Mouse (Mus musculus): ENCODE measurements at regions not wholly inside any gene's neighbourhood (a gene's known extent, or its start where the extent isn't known, plus 50 kb on each side); places are given as distances from the start of the nearest gene placed in this dataset.

DNA sequence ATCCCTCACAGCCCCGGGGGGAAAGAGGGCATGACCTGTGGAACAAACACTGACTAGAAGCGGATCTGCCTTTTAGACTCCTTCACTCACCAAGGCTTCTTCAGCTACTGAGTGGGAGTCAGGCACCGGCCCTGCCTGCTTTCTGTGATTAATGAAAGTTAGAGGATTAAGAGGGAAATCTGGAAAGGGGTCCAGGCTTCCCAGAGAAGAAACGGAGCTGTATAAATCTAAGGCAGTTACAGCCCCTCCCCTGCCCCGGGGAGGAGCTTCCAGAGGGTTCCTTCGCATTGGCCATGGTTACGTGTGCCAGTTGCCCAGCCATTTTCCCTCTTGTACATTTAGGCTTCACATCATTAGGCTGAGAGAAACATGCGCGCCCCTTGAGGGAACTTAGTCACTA is 113.6 kb upstream of the Prox1 start:
- no peak for ATAC-seq (ENCODE audit: low FRiP score)
- 78% methylated on average over 9 of the region's 9 CpGs for WGBS
- H3K36me3 ChIP-seq, result no peaks in the 10 kb centered on the region
- H3K27ac ChIP-seq, result no peak overlapping the region
- H3K9me3 ChIP-seq (replicated peaks), result no peaks in the 10 kb centered on the region
- H3K4me2 ChIP-seq (replicated peaks), result no peak overlapping the region
- H3K27me3 ChIP-seq, result no peaks in the 10 kb centered on the region
- H3K4me1 ChIP-seq, result peaks cover 19% of the 10 kb centered on the region
- H3K4me3 ChIP-seq, result no peak overlapping the region
- H3K9ac ChIP-seq, result no peak overlapping the region

GRCm38 (mm10) chr1:190280081-190280858 is 109.8 kb upstream of the Prox1 start:
- ATAC-seq (ENCODE audit: low FRiP score), result peak; percentile 58; the same call in 1 of the 2 replicates
- no peaks in the 10 kb centered on the region for H3K36me3 ChIP-seq
- H3K9ac ChIP-seq, result no peak overlapping the region
- H3K4me2 ChIP-seq (replicated peaks), result no peak overlapping the region
- 0 out of 2 replicates have a peak, but pooled peaks cover 3% of the 10 kb centered on the region for H3K4me1 ChIP-seq
- H3K4me3 ChIP-seq, result no peak overlapping the region
- WGBS, result 67% methylated on average over 18 of the region's 18 CpGs
- H3K27ac ChIP-seq, result no peak overlapping the region
- H3K9me3 ChIP-seq (replicated peaks), result no peaks in the 10 kb centered on the region
- no peaks in the 10 kb centered on the region for H3K27me3 ChIP-seq

DNA sequence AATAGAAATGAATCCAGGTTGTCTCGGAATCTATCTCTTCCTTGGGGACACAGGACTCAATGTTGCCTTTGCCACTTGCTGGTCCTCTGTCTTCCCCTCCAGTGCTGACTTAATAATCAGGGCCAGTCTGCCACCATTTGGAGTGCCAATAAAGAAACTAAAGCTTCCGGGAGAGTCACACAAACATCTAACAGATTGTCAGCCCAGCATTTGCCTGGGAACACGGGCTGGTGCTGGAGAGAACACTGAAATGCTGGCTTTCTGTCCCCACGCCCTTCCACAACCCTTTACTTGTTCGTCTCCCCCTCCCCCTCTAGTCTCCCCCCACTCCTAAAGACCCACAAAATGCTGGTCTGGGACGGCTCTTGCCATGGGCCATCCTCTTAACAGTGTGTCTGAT is 104.4 kb upstream of the Prox1 start:
- Histone ChIP-seq H3K4me3 (no peak overlapping the region), H3K9me3 (replicated peaks) (no peaks in the 10 kb centered on the region), H3K4me1 (no peaks in the 10 kb centered on the region), H3K4me2 (replicated peaks) (no peak overlapping the region), H3K27me3 (no peaks in the 10 kb centered on the region; the same call in 1 of the 2 replicates), H3K9ac (no peak overlapping the region), H3K36me3 (no peaks in the 10 kb centered on the region), H3K27ac (no peak overlapping the region)
- no peak for ATAC-seq (ENCODE audit: low FRiP score)
- WGBS, result 76% methylated on average over 6 of the region's 6 CpGs

GRCm38 (mm10) chr1:190270784-190271385 is 100.4 kb upstream of the Prox1 start:
- no peak overlapping the region for H3K27ac ChIP-seq
- H3K4me1 ChIP-seq, result no peaks in the 10 kb centered on the region
- 85% methylated on average over 17 of the region's 17 CpGs for WGBS
- no peaks in the 10 kb centered on the region; the same call in 1 of the 2 replicates for H3K27me3 ChIP-seq
- no peak for ATAC-seq (ENCODE audit: low FRiP score)
- no peaks in the 10 kb centered on the region for H3K36me3 ChIP-seq
- no peaks in the 10 kb centered on the region for H3K9me3 ChIP-seq (replicated peaks)
- no peak overlapping the region for H3K9ac ChIP-seq
- no peak overlapping the region for H3K4me3 ChIP-seq
- no peak overlapping the region for H3K4me2 ChIP-seq (replicated peaks)

GRCm38 (mm10) chr1:190269181-190269580 is 98.7 kb upstream of the Prox1 start:
- Histone ChIP-seq H3K27me3 (no peaks in the 10 kb centered on the region; the same call in 1 of the 2 replicates), H3K9me3 (replicated peaks) (no peaks in the 10 kb centered on the region), H3K27ac (no peak overlapping the region), H3K9ac (no peak overlapping the region), H3K4me1 (no peaks in the 10 kb centered on the region), H3K4me3 (no peak overlapping the region), H3K36me3 (no peaks in the 10 kb centered on the region), H3K4me2 (replicated peaks) (no peak overlapping the region)
- 89% methylated on average over 7 of the region's 7 CpGs for WGBS
- no peak for ATAC-seq (ENCODE audit: low FRiP score)

- Histone ChIP-seq H3K4me1 (peaks cover 6% of the 10 kb centered on the region; the same call in 1 of the 2 replicates), H3K4me2 (replicated peaks) (no peak overlapping the region), H3K36me3 (no peaks in the 10 kb centered on the region), H3K9ac (no peak overlapping the region), H3K27me3 (no peaks in the 10 kb centered on the region), H3K4me3 (no peak overlapping the region), H3K9me3 (replicated peaks) (no peaks in the 10 kb centered on the region), H3K27ac (no peak overlapping the region)
- ATAC-seq (ENCODE audit: low FRiP score), result no peak
- 84% methylated on average over 9 of the region's 9 CpGs for WGBS
Measured at GRCm38 (mm10) chr1:190265085-190265780, 94.7 kb upstream of the Prox1 start.

GRCm38 (mm10) chr1:190264501-190264900 is 94.0 kb upstream of the Prox1 start:
- WGBS, result 70% methylated on average over 8 of the region's 8 CpGs

GRCm38 (mm10) chr1:190263620-190264019 is 93.1 kb upstream of the Prox1 start:
- peaks cover 3% of the 10 kb centered on the region; the same call in 1 of the 2 replicates for H3K27me3 ChIP-seq
- no peak overlapping the region for H3K27ac ChIP-seq
- H3K4me2 ChIP-seq (replicated peaks), result no peak overlapping the region
- H3K36me3 ChIP-seq, result no peaks in the 10 kb centered on the region
- no peak overlapping the region for H3K9ac ChIP-seq
- WGBS, result 24% methylated on average over 7 of the region's 7 CpGs
- H3K4me3 ChIP-seq, result no peak overlapping the region
- H3K4me1 ChIP-seq, result peaks cover 6% of the 10 kb centered on the region; the same call in 1 of the 2 replicates
- H3K9me3 ChIP-seq (replicated peaks), result no peaks in the 10 kb centered on the region
- ATAC-seq (ENCODE audit: low FRiP score), result no peak

More at GRCm38 (mm10) chr1:190264501-190264900, 94.0 kb upstream of the Prox1 start:
- ATAC-seq (ENCODE audit: low FRiP score), result no peak
- peaks cover 6% of the 10 kb centered on the region; the same call in 1 of the 2 replicates for H3K4me1 ChIP-seq
- H3K36me3 ChIP-seq, result no peaks in the 10 kb centered on the region
- H3K27ac ChIP-seq, result no peak overlapping the region
- H3K27me3 ChIP-seq, result peaks cover 3% of the 10 kb centered on the region; the same call in 1 of the 2 replicates
- no peaks in the 10 kb centered on the region for H3K9me3 ChIP-seq (replicated peaks)
- no peak overlapping the region for H3K4me2 ChIP-seq (replicated peaks)
- no peak overlapping the region for H3K4me3 ChIP-seq
- no peak overlapping the region for H3K9ac ChIP-seq

- Histone ChIP-seq H3K36me3 (no peaks in the 10 kb centered on the region), H3K9me3 (replicated peaks) (no peaks in the 10 kb centered on the region), H3K27ac (no peak overlapping the region), H3K27me3 (peaks cover 3% of the 10 kb centered on the region; the same call in 1 of the 2 replicates), H3K4me3 (no peak overlapping the region), H3K4me1 (peaks cover 6% of the 10 kb centered on the region; the same call in 1 of the 2 replicates), H3K4me2 (replicated peaks) (no peak overlapping the region), H3K9ac (no peak overlapping the region)
- ATAC-seq (ENCODE audit: low FRiP score), result no peak
- 88% methylated on average over 13 of the region's 13 CpGs for WGBS
Measured at GRCm38 (mm10) chr1:190259576-190259975, 89.1 kb upstream of the Prox1 start.

DNA sequence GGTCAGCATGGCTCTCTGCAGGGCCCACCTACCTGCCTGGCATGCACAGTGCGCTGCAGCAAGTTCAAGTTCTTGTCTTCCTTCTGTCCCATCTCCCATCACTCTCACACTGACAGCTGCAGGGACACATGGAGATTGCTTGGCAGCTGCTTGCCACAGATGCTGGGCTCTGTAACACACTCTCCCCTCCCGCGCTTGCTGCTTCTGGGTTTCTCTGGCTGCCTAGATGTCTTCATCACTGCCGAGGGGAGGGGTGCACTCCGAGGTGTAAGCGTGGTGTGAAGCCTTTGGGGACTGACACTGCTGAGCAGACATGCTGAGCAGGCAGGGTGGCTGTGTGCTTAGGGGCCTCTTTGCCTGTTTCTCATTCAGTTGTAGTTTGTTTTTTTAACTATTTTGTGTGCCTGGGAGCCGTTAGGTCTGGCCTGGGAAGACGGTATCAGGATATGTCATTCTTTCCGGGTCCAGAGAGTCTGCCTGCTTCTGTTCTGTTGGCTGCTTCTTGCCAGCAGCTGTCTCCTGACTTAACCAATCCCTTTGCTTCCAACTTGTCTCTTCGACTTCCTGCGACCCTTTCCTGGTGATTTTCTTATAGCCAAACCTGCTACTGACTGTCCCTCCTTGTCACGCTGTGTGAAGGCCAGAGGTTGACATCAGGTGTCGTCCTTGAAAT is 80.2 kb upstream of the Prox1 start:
- Histone ChIP-seq H3K27ac (no peak overlapping the region), H3K36me3 (no peaks in the 10 kb centered on the region), H3K4me1 (no peaks in the 10 kb centered on the region), H3K9ac (no peak overlapping the region), H3K9me3 (replicated peaks) (peaks cover 12% of the 10 kb centered on the region; the same call in 1 of the 2 replicates), H3K4me2 (replicated peaks) (no peak overlapping the region), H3K4me3 (no peak overlapping the region), H3K27me3 (0 out of 2 replicates have a peak, but pooled peaks cover 2% of the 10 kb centered on the region)
- 61% methylated on average over 13 of the region's 13 CpGs for WGBS
- ATAC-seq (ENCODE audit: low FRiP score), result no peak

DNA sequence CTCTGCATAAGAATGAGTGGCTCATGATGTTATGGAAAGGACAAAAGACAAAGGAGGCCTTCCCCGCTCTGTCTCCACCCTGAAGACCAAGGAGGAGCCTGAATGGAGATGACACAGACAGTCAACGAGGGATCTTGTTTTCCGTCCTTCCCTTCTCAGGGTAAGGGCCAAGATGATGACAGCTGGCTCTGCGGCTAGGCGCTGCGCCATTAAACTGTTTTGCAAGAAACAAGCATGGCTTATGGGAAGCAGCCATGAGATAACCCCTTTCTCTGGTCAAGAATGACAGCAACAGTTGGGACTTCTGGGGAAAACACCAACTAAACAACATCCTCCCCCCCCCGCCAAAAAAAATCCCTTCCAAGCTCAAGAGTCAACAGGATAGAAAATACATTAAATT is 72.0 kb upstream of the Prox1 start:
- no peak overlapping the region for H3K4me3 ChIP-seq
- H3K4me1 ChIP-seq, result no peaks in the 10 kb centered on the region
- no peaks in the 10 kb centered on the region for H3K27me3 ChIP-seq
- no peak overlapping the region for H3K4me2 ChIP-seq (replicated peaks)
- H3K9me3 ChIP-seq (replicated peaks), result no peaks in the 10 kb centered on the region
- WGBS, result 89% methylated on average over 7 of the region's 7 CpGs
- H3K9ac ChIP-seq, result no peak overlapping the region
- no peak overlapping the region for H3K27ac ChIP-seq
- ATAC-seq (ENCODE audit: low FRiP score), result no peak
- H3K36me3 ChIP-seq, result no peaks in the 10 kb centered on the region

- Histone ChIP-seq H3K4me1 (no peaks in the 10 kb centered on the region), H3K9ac (no peak overlapping the region), H3K27ac (no peak overlapping the region), H3K4me3 (no peak overlapping the region), H3K4me2 (replicated peaks) (no peak overlapping the region), H3K27me3 (no peaks in the 10 kb centered on the region), H3K9me3 (replicated peaks) (no peaks in the 10 kb centered on the region), H3K36me3 (no peaks in the 10 kb centered on the region)
- no peak for ATAC-seq (ENCODE audit: low FRiP score)
- 83% methylated on average over 6 of the region's 6 CpGs for WGBS
Measured at GRCm38 (mm10) chr1:190239796-190240195, 69.3 kb upstream of the Prox1 start.

All from hindbrain, embryonic 12.5 days (tissue).